Mouse (Mus musculus) C2C12 (cell line): ENCODE measurements at regions not wholly inside any gene's neighbourhood (a gene's known extent, or its start where the extent isn't known, plus 50 kb on each side); places are given as distances from the start of the nearest gene placed in this dataset.
"Not testable (repeated sequence)": the region's sequence is repeated elsewhere in the genome, so short reads cannot be mapped to it uniquely, and the experiment has no call there.

ENCODE experiments used
- H3K27me3 ChIP-seq: one replicate; pipeline ENCODE4 v1.6.1; 2011; ENCODE audit not compliant: control insufficient read depth, insufficient read depth, insufficient read length
- H3K36me3 ChIP-seq: one replicate; pipeline ENCODE4 v1.6.1; 2011; ENCODE audit not compliant: control insufficient read depth, insufficient read depth
- H3K4me3 ChIP-seq: one replicate; pipeline ENCODE4 v1.5.1; 2011; ENCODE audit warnings: mild to moderate bottlenecking, control low read depth; ENCODE audit not compliant: poor library complexity, insufficient read depth, severe bottlenecking
- H3K79me2 ChIP-seq: one replicate; pipeline ENCODE4 v1.6.1; 2011; ENCODE audit not compliant: control insufficient read depth, insufficient read depth
- H3K79me3 ChIP-seq: one replicate; pipeline ENCODE4 v1.6.1; 2011; ENCODE audit warnings: low read depth, control low read depth
- H3ac ChIP-seq: one replicate; pipeline ENCODE3; 2011; ENCODE audit warnings: low read depth; ENCODE audit not compliant: control insufficient read depth, insufficient read length
- CEBPB ChIP-seq: IDR thresholded peaks from one replicate; pipeline ENCODE4 v1.6.1; 2011; ENCODE audit warnings: low read depth, mild to moderate bottlenecking, control low read depth, moderate library complexity
- CTCF ChIP-seq: IDR thresholded peaks from one replicate; pipeline ENCODE4 v1.5.1; 2011; ENCODE audit not compliant: control insufficient read depth, insufficient read depth, insufficient read length
- FOSL1 ChIP-seq: IDR thresholded peaks from one replicate; pipeline ENCODE4 v1.8.0; 2011; ENCODE audit warnings: mild to moderate bottlenecking, low read length; ENCODE audit not compliant: poor library complexity, insufficient read depth, severe bottlenecking
- MAX ChIP-seq: IDR thresholded peaks from one replicate; pipeline ENCODE4 v1.6.1; 2011; ENCODE audit warnings: mild to moderate bottlenecking, control low read depth
- MYOD1 ChIP-seq: IDR thresholded peaks from one replicate; pipeline ENCODE4 v1.6.1; 2011; ENCODE audit warnings: low read depth; ENCODE audit not compliant: control insufficient read depth, insufficient read length
- MYOG ChIP-seq: IDR thresholded peaks from one replicate; pipeline ENCODE4 v1.6.1; 2011; ENCODE audit not compliant: control insufficient read depth, insufficient read length; ENCODE audit errors: extremely low read depth
- USF1 ChIP-seq: IDR thresholded peaks from one replicate; pipeline ENCODE4 v1.6.1; 2011; ENCODE audit warnings: low read depth, mild to moderate bottlenecking, control low read depth, moderate library complexity

- Histone ChIP-seq H3ac (no peak overlapping the region), H3K27me3 (no peaks in the 10 kb centered on the region), H3K4me3 (no peak overlapping the region), H3K36me3 (no peaks in the 10 kb centered on the region), H3K79me3 (no peaks in the 10 kb centered on the region), H3K79me2 (no peaks in the 10 kb centered on the region)
- TF ChIP-seq USF1 (no peak), CEBPB (no peak), MYOD1 (no peak), MAX (no peak), FOSL1 (no peak), CTCF (no peak), MYOG (no peak)
These were observed 217.2 kb downstream of the Tpra1 start for GRCm38 (mm10) chr6:89119241-89119640.

- H3K4me3 ChIP-seq = no peak overlapping the region
- H3ac ChIP-seq = no peak overlapping the region
- TF ChIP-seq CEBPB = no peak
- peaks cover 6% of the 10 kb centered on the region for H3K27me3 ChIP-seq
- no peaks in the 10 kb centered on the region for H3K79me2 ChIP-seq
- no peaks in the 10 kb centered on the region for H3K79me3 ChIP-seq
- H3K36me3 ChIP-seq = no peaks in the 10 kb centered on the region
These were observed 219.1 kb downstream of the Tpra1 start for GRCm38 (mm10) chr6:89121023-89121745.

- Histone ChIP-seq H3K27me3 (peaks cover 11% of the 10 kb centered on the region), H3K79me3 (no peaks in the 10 kb centered on the region), H3K36me3 (no peaks in the 10 kb centered on the region), H3K79me2 (no peaks in the 10 kb centered on the region), H3ac (no peak overlapping the region), H3K4me3 (no peak overlapping the region)
- TF ChIP-seq CEBPB (no peak), MYOD1 (no peak), FOSL1 (no peak), USF1 (no peak), MAX (no peak), MYOG (no peak), CTCF (no peak)
These were observed 219.7 kb downstream of the Tpra1 start for GRCm38 (mm10) chr6:89121746-89122070.

GRCm38 (mm10) chr6:89125916-89126315 lies 223.9 kb downstream of the Tpra1 start:
- no peaks in the 10 kb centered on the region for H3K79me3 ChIP-seq
- H3ac ChIP-seq = no peak overlapping the region
- no peaks in the 10 kb centered on the region for H3K79me2 ChIP-seq
- H3K4me3 ChIP-seq = no peak overlapping the region
- peaks cover 17% of the 10 kb centered on the region for H3K27me3 ChIP-seq
- no peaks in the 10 kb centered on the region for H3K36me3 ChIP-seq
- TF ChIP-seq MAX = no peak
- no peak for TF ChIP-seq CEBPB
- no peak for TF ChIP-seq MYOD1
- no peak for TF ChIP-seq CTCF
- TF ChIP-seq USF1 = no peak
- TF ChIP-seq MYOG = no peak

- peaks cover 19% of the 10 kb centered on the region for H3K27me3 ChIP-seq
These were observed 226.1 kb downstream of the Tpra1 start for GRCm38 (mm10) chr6:89128141-89128540.

GRCm38 (mm10) chr6:89140469-89140868 lies 222.0 kb downstream of the Plxna1 start:
- Histone ChIP-seq H3ac (no peak overlapping the region), H3K79me2 (no peaks in the 10 kb centered on the region), H3K4me3 (no peak overlapping the region), H3K36me3 (no peaks in the 10 kb centered on the region), H3K27me3 (peaks cover 3% of the 10 kb centered on the region), H3K79me3 (no peaks in the 10 kb centered on the region)
- TF ChIP-seq MYOG (no peak), USF1 (no peak), MAX (no peak), CTCF (no peak), MYOD1 (no peak), FOSL1 (no peak), CEBPB (no peak)

More at GRCm38 (mm10) chr6:89128141-89128540, 226.1 kb downstream of the Tpra1 start:
- not testable (repeated sequence) for H3K79me3 ChIP-seq, H3ac ChIP-seq, H3K79me2 ChIP-seq, H3K4me3 ChIP-seq, H3K36me3 ChIP-seq
